Mouse (Mus musculus): ENCODE measurements around the gene Tent4b. TPM values are rescaled to one million over a fixed set of nuclear protein-coding genes. Genes with fewer than 3 reads are reported as not detected.

Tent4b gene
- polyA plus RNA-seq, 1 experiment: 0.56 TPM

DNA sequence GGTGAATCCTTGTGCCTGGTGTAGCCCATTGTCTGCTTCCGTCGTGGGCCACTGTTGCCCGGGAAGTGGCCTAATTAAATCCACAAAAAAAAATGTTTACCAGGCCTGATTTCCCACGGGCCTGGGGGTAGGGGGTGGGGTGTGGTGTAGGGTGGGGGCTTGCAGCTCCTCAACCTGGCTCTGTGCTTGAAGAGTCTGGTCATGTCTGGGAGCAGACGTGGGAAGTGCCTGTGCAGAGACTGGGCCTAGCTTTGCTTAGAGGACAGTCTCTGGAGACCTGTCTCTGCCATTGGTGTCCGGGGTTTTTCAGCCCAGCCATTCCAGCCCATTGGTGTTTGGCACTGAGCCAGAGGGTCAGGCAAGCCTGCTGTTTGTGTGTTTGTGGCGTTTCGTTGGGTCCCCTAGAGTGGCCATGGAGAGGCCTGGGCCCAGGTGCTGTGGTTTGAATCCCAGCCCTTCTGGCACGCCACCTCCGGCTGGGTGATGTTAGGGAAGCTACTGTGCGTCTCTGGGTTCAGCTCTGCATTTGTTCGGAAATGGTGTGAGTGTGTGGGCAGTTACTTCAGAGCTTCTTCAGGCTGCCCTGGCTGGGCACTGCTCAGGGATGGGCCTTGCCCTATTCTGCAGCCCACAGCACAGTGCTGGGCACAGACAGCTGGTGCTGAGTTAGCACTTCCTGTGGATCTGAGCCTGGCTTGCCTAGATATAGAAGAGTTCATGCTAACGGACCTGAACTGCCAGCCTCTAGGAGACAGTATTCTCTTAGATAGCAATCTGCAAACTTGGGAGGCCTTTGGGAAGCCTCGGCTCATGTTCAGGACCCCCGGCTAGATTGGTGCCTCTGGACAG is 102.8 kb downstream of the Tent4b start:
- H3K9me3 ChIP-seq (ENCODE audit: control insufficient read depth, low read length): no peaks in the 10 kb centered on the region
- TF ChIP-seq TAL1 (IDR thresholded peaks at IDR 0.05; ENCODE audit: low read length): no peak
- no peak; the same call in 1 of the 2 replicates for TF ChIP-seq GATA1 (IDR thresholded peaks at IDR 0.05; ENCODE audit: low read length)
- H3K27me3 ChIP-seq (ENCODE audit: control insufficient read depth): no peaks in the 10 kb centered on the region
- peaks cover 60% of the 10 kb centered on the region for H3K36me3 ChIP-seq (ENCODE audit: control insufficient read depth)
- H3K4me3 ChIP-seq (replicated peaks): peak overlapping the region; percentile 69
- peaks cover 85% of the 10 kb centered on the region for H3K4me1 ChIP-seq (ENCODE audit: control insufficient read depth)

DNA sequence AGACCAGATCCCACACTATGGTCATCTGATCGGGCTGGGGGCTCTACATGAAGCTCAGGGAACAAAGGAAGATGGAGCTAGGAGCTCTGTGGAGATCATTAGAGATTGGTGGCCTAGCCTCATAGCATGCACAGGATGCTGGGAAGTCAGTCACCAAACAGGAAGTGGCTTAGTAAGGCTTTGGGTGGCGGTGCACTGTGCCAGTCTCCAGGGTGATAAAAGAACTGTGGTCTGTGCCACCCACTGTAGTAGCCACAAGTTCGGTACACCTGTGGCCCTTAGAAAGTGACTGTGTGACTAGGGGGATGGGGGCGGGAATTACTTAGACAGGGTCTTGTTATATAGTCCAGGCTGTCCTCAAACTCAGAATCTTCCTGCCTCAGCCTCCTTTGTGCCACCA is 106.8 kb downstream of the Tent4b start:
- peaks cover 82% of the 10 kb centered on the region for H3K36me3 ChIP-seq (ENCODE audit: control insufficient read depth)
- H3K9me3 ChIP-seq (ENCODE audit: control insufficient read depth, low read length): no peaks in the 10 kb centered on the region
- H3K4me1 ChIP-seq (ENCODE audit: control insufficient read depth): peaks cover 50% of the 10 kb centered on the region
- H3K27me3 ChIP-seq (ENCODE audit: control insufficient read depth): no peaks in the 10 kb centered on the region
- H3K4me3 ChIP-seq (replicated peaks): no peak overlapping the region
- TF ChIP-seq TAL1 (IDR thresholded peaks at IDR 0.05; ENCODE audit: low read length) (no peak), GATA1 (IDR thresholded peaks at IDR 0.05; ENCODE audit: low read length) (no peak)

DNA sequence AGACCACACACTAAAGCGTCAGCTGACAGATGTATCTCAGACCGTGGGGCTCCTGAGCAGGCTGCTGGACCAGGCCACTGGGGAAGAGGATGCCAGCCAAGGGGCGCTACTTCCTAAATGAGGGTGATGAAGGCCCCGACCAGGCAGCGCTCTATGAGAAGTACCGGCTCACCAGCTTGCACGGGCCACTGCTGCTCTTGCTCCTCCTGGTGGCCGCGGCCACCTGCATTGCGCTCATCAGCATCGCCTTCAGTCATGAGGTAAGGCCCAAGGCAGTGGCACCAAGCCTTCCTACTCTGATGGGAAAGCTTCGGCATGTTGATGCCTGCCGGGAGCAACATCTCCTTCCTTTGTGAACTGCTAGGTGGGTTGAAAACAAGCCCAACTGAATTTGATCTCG is 107.5 kb downstream of the Tent4b start:
- peaks cover 85% of the 10 kb centered on the region for H3K36me3 ChIP-seq (ENCODE audit: control insufficient read depth)
- H3K4me3 ChIP-seq (replicated peaks): no peak overlapping the region
- H3K4me1 ChIP-seq (ENCODE audit: control insufficient read depth): peaks cover 43% of the 10 kb centered on the region
- TF ChIP-seq GATA1 (IDR thresholded peaks at IDR 0.05; ENCODE audit: low read length) (no peak), TAL1 (IDR thresholded peaks at IDR 0.05; ENCODE audit: low read length) (no peak)
- H3K27me3 ChIP-seq (ENCODE audit: control insufficient read depth): no peaks in the 10 kb centered on the region
- no peaks in the 10 kb centered on the region for H3K9me3 ChIP-seq (ENCODE audit: control insufficient read depth, low read length)

DNA sequence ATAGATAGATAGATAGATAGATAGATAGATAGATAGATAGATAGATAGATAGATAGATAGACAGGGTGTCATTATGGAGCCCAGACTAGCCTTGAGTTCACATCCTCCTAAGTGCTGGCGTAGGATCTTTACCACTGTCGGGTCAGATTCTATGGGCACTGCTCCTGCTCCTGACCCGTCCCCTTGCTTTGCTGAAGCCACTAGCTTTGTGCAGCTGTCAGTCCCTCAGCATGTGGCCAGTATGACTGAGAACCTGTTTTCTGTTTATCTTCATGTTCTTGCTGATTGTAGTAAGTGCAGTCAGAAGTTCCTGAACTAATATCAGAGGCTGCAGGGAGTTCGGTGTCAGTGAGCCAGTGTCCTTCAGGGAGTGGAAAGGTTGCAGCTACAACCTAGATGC is 108.7 kb downstream of the Tent4b start:
- Histone ChIP-seq H3K36me3 (ENCODE audit: control insufficient read depth) (peaks cover 85% of the 10 kb centered on the region), H3K9me3 (ENCODE audit: control insufficient read depth, low read length) (no peaks in the 10 kb centered on the region), H3K27me3 (ENCODE audit: control insufficient read depth) (no peaks in the 10 kb centered on the region), H3K4me3 (replicated peaks) (no peak overlapping the region), H3K4me1 (ENCODE audit: control insufficient read depth) (peaks cover 32% of the 10 kb centered on the region)
- TF ChIP-seq GATA1 (IDR thresholded peaks at IDR 0.05; ENCODE audit: low read length) (no peak), TAL1 (IDR thresholded peaks at IDR 0.05; ENCODE audit: low read length) (no peak)

Other genes starting within 250 kb of the Tent4b start
- 0.01 TPM in 1 of 2 replicates, not detected in the other for gene Zfp423, start 239.6 kb upstream of the Tent4b start, polyA plus RNA-seq (2012)
- 0.82 and 0.98 TPM in 2 replicates for gene Cnep1r1, start 80.4 kb upstream of the Tent4b start, polyA plus RNA-seq (2012)
- gene Heatr3, start 61.4 kb upstream of the Tent4b start, polyA plus RNA-seq (2012): 0.11 and 0.15 TPM in 2 replicates
- 1.1 and 1.6 TPM in 2 replicates for gene Adcy7, start 73.2 kb downstream of the Tent4b start, polyA plus RNA-seq (2012)
- gene Brd7, start 163.0 kb downstream of the Tent4b start, polyA plus RNA-seq (2012): 19.7 and 20.9 TPM in 2 replicates

All from erythroblast, embryonic 14.5 days (primary cell).